Mouse (Mus musculus) erythroblast, embryonic 14.5 days (primary cell): ENCODE results near the gene Tcte2.

Experiments used
- GATA1 ChIP-seq: IDR thresholded peaks from 2 replicates; pipeline ENCODE4 v1.6.1; 2012; ENCODE audit warnings: low read length, inconsistent platforms, mixed read lengths
- TAL1 ChIP-seq: IDR thresholded peaks from 3 replicates; pipeline ENCODE4 v1.6.1; 2012; ENCODE audit warnings: low read length, inconsistent platforms, mixed read lengths

DNA sequence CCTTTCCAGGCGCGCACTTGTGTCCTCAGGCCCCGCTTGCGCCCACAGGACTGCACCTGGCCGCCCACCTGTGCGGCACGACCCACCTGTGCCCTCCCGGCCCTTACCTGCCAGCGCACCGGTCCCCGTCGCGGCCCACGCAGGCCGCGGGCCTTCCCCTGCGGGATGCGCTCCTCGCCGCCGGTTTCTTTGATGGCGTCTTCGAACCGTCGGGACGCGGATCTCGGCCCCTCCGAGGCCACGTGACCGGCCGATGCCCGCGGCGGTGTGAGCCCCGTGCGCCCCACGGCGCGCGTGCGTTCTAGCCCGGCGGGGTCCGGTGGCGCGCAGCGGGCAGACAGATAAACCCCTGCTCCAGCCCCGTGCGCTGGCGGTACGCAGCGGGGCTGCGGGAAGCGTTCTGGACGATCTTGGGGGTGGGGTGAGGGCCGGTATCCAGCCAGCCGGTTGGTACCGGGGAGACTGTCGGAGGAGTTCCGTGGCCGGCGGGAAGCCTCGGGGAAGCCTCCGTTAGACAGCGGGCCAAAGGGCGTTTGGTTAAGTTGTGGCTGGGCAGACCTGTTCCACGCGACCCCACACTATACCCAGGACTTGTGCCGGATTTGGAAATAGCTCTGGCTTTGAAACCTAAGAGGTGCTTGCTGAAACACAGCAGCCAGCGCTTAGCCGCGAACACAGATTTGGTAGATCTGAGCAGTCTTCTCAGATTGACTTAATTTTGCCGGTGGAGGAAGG, at the start of gene Tcte2:
- no peak for TF ChIP-seq TAL1
- TF ChIP-seq GATA1: no peak
